Mouse (Mus musculus): ENCODE results near the gene Omp.

GRCm38 (mm10) chr7:98190578-98190977 is 45.3 kb upstream of the Omp start:
- peak; percentile 37 for TF ChIP-seq CTCF (conservative IDR thresholded peaks at IDR 0.05; ENCODE audit: low read length)
- TF ChIP-seq NANOG (IDR thresholded peaks at IDR 0.05; ENCODE audit: borderline replicate concordance, low read length): no peak
- no peak for TF ChIP-seq POU5F1 (IDR thresholded peaks at IDR 0.05; ENCODE audit: borderline replicate concordance, low read length)
